Mouse (Mus musculus) adrenal gland, adult (tissue): ENCODE measurements around the gene Poln.

Experiments
- DNase-seq, 2 experiments: peaks; one replicate each; pipeline ENCODE4 v3.0.0; 2022 to 2023; ENCODE audit warnings: low spot score in 1 of 2; ENCODE audit not compliant: inconsistent age in 2 of 2

Gene Poln

DNA sequence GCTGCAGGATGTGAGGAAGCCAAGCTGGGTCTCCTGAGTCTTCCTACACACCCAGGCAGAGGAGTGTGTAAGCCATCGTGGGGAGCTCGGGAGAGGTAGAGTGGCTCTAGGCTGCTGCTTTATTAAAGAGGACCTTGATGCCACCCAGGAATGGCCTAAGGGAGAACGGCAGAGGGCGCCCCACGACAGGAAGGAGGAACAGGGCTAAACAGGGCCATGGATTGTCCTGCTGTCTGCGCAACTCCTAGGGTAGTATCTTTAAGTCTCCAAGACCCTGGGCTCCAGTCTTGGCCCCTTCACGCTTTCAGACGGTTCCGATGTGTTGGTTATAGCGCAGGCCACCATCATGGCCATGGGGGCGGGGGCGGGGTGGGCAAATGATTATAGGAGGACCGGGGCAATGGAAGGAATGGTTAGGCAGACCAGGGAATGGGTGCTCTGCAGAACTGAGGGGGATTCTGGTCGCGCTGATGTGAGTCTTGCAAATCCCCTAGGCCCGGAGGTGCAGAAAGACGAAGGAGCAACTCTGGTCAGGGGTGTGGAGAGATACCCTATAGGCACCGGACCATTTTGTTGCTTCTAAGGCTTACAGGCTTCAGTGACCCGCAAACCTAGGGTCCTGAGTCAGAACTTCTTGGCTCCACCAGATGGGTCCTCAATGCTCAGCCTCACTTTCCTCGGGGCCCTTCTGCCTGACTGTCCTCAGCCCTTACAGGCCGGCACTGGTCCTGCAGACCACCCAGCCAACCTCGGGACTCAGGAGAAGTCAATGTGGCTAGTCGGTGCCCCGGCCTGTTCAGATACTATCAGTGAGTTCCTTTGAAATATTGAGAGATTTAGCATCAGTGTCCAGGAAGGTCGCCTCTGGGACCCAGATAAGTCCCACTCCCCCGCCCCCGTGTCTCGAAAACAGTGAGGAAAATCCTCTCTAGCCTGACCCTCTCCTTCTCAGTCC lies 174.3 kb downstream of the Poln start:
- peak; percentile 75 to 90 for DNase-seq

DNA sequence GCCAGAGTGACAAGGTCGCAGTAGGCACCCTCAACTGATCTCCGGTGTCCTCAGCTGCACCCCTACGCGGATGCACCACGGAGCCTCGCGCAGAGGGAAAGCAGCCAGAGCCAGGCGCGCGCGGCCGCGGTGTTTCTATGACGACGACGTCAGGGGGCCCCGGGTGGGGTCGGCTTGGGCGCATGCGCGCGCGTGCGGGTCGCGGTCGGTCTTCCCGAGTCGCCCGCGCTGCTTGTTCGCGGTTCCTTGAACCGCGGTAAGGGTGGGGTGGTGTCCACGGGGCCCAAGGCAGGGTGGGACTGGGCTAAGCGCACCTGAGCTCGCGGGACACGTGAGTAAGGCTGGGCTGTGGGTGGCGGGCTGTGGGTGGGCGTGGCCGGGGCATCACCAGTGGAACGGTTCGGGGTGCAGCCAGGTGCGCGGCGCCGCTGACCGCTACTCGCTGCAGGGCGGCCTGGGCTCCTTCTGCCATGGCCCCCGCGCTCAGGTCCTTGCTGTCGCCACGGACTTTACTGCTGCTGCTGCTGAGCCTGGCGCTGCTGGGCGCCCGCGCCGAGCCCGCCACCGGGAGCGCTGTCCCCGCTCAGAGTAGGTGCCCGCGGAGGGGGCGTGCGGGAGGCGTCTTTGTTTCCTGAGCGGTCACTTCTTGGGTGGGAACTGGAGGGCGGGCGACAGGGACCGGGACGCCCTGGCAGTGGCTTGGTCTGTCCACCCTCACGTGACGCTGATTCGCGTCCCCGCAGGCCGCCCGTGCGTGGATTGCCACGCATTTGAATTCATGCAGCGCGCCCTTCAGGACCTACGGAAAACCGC lies 185.7 kb downstream of the Poln start, which contains the start of gene Gm1673:
Gm1673 (plus strand) TSS at position 125 of the 813 bp plus-strand sequence.
- peak; percentile 92 to 95 for DNase-seq

DNA sequence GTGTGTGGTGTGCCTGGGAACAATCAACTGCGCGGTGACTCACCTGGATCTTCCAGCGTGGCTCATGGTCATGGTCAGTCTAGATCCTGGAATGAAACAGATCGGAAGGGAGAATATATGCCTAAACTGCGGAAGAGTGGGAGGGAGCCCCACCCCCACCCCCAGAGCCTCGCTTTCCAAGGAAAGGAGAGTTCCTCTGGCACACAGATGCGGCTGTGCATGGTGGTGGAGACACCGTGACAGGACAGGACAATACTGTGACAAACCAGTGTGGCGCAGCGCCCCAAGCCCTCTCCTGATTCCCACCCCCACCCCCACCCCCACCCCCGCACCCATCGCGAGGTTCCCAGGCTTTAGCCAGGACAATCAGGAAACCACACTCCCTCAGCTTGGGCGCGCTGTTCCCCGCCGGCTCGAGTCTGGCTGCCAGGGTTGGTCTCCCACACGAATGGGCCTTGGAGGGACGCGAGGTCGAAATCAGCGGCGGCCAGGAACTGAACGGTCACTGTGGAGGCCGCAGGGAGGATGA lies 186.5 kb downstream of the Poln start:
- DNase-seq, result peak; percentile 45 to 78

DNA sequence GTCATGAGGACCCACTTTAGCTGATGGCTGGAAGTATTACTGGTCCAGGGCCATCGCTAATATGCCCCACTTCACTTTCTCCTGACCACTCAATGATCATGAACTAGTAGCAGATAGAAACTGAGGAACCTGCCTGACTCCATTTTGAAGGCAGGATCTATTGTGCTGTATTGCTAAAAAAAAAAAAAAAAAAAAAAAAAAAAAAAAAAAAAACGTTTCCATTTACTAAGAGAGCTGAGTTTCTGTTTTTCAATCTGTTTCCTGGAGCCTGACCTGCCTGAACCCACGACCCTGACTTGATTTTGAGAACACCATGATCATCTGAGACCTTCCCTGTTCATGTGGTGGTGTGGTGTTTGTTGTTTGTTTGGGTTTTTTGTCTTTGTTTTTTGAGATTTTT lies 193.0 kb downstream of the Poln start:
- no peak for DNase-seq

DNA sequence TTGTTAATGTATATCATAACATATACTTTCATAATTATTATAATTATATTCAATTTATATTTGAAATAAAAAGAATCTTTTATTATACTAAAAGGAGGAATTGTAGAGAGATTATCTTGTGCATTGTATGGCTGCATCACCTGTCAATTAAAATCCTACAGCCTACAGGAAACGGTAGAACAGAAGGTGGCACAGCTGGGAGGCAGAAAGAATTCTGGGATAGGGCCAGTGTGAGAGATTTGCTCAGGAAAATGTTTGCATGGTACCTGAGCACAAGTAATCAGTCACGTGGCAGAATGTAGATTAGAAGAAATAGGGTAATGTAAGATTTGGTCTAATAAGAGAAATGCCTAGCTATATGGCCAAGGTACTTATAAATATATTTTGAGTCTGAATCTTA lies 194.5 kb downstream of the Poln start:
- no peak for DNase-seq

DNA sequence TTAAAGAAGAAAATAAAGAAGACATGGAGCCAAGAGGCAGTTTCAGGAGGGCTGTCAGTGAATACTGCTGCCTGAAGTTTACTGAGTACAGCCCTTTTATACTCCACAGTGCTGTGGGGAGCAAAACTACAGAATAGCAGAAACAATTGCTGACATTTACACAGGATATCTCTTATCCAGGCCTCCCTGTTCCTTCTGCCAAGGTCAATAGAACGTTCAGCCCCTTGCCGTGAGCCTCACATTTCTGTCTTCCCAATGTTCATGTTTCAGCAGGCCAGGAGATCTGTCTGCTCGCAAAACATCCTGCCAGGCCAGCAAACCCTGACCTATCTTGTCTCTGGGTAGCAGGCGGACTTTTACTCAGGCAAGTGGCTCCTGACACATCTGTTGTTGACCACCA lies 209.9 kb downstream of the Poln start:
- DNase-seq, result peak; percentile 54 to 81
